9 mouse cellular contexts compared by ENCODE assay signal in the genomic region with DNA sequence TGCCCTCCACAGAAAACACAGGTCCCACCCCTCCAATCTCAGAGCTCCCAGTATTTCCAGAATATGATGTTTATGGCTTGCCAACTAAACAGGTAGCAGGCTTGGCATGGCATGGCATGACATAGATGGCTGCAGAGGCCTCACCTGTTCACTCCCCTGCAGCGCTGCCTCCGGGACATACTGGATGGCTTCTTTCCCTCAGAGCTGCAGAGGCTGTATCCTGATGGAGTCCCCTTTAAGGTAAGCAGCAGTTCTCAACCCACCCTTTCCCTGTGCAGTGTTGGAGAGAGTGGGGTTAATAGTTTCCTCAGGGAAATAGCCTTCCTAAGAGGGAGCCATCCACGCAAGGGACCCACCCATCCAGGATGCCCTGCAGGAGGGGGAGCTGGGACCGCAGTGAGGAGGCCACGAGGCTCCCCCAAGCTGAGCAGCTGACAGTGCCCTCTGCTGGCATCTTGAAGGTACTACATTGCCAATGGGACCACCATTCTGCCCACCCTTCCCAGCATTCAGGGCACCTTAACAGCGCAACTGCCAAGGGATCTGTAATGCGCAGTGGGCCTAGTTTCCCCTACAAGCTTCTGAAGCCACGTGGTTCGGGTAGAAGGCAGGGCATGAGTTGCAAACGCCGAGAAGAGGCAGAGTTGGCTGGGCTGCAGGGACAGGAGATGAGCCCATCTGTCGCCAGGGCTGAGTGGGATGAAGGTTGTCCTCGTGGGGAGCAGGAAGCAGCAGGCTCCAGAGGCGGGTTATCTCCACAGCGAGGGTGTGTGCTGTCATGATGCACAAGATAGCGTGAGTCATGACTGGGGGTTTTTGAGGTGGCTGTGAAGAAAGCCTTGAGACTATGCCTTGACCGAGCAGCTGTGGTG. TPM values are rescaled to one million over a fixed set of nuclear protein-coding genes. Genes with fewer than 3 reads are reported as not detected.
DNase-seq lines count a peak whose midpoint lies in the region; ATAC-seq and TF ChIP-seq lines count a peak whose summit lies in the region.
"Had no signal": no experiment of that assay in that cellular context is flagged by ENCODE, and none has a peak within 500 bp of the region (broad histone marks: within the 10 kb centered on the region; RNA-seq: fewer than 3 reads in every experiment).

No protein-coding gene starts in this region.

- H3K4me1 ChIP-seq in midbrain, embryonic 10.5 days, result peaks cover 45% of the 10 kb centered on the region
- peaks cover 23% of the 10 kb centered on the region for H3K4me1 ChIP-seq in midbrain, embryonic 15.5 days
- H3K4me1 ChIP-seq in bone marrow macrophage, adult 2 months (ENCODE audit: control insufficient read depth, insufficient read depth, low read length), result peaks cover 52% of the 10 kb centered on the region
- H3K4me1 ChIP-seq in forebrain, embryonic 14.5 days (ENCODE audit: control insufficient read depth, insufficient read depth, low read length), result peaks cover 7% of the 10 kb centered on the region
- H3K4me1 ChIP-seq in intestine, embryonic 15.5 days (replicated peaks), result peaks cover 49% of the 10 kb centered on the region
- peaks cover 68% of the 10 kb centered on the region for H3K4me1 ChIP-seq in liver, embryonic 12.5 days

- H3K4me2 ChIP-seq in midbrain, embryonic 15.5 days, result no peak overlapping the region
- no peak overlapping the region for H3K4me2 ChIP-seq in forebrain, embryonic 14.5 days (ENCODE audit: low read length)
- no peak overlapping the region for H3K4me2 ChIP-seq in intestine, embryonic 15.5 days (replicated peaks)
- peak overlapping the region; percentile 52 for H3K4me2 ChIP-seq in liver, embryonic 12.5 days

- H3K9me3 ChIP-seq in midbrain, embryonic 10.5 days (replicated peaks), result no peaks in the 10 kb centered on the region
- H3K9me3 ChIP-seq in midbrain, embryonic 15.5 days, result no peaks in the 10 kb centered on the region
- no peaks in the 10 kb centered on the region for H3K9me3 ChIP-seq in forebrain, embryonic 14.5 days (replicated peaks; ENCODE audit: control insufficient read depth, low read length)
- H3K9me3 ChIP-seq in intestine, embryonic 15.5 days, result no peaks in the 10 kb centered on the region
- no peaks in the 10 kb centered on the region for H3K9me3 ChIP-seq in liver, embryonic 12.5 days (replicated peaks)

- DNase-seq in midbrain, embryonic 10.5 days (ENCODE audit: low spot score), result peak; percentile 70
- DNase-seq in forebrain, embryonic 14.5 days (ENCODE audit: low spot score), result peak; percentile 71
- DNase-seq in retina, embryonic 14.5 days (ENCODE audit: low spot score), result peak; percentile 84
- DNase-seq in urinary bladder, adult 2 months (ENCODE audit: low spot score), result no peak

- no peak overlapping the region for H3K9ac ChIP-seq in midbrain, embryonic 15.5 days
- H3K9ac ChIP-seq in forebrain, embryonic 14.5 days (ENCODE audit: low read length), result no peak overlapping the region
- 0 out of 2 replicates have a peak overlapping the region, but pooled peaks have one; percentile 1 for H3K9ac ChIP-seq in intestine, embryonic 15.5 days
- no peak overlapping the region for H3K9ac ChIP-seq in liver, embryonic 12.5 days

- 30% methylated on average over 17 of the region's 17 CpGs for WGBS in midbrain, embryonic 10.5 days
- WGBS in midbrain, embryonic 15.5 days, result 24% methylated on average over 17 of the region's 17 CpGs
- WGBS in forebrain, embryonic 14.5 days, result 29% methylated on average over 17 of the region's 17 CpGs
- 23% methylated on average over 17 of the region's 17 CpGs for WGBS in intestine, embryonic 15.5 days
- WGBS in liver, embryonic 12.5 days (ENCODE audit: insufficient replicate concordance), result 14% methylated on average over 17 of the region's 17 CpGs

- no peaks in the 10 kb centered on the region for H3K27me3 ChIP-seq in midbrain, embryonic 10.5 days (ENCODE audit: low read depth, poor library complexity, severe bottlenecking)
- H3K27me3 ChIP-seq in midbrain, embryonic 15.5 days (replicated peaks), result no peaks in the 10 kb centered on the region
- no peaks in the 10 kb centered on the region for H3K27me3 ChIP-seq in forebrain, embryonic 14.5 days (replicated peaks; ENCODE audit: control insufficient read depth, insufficient read depth, low read length)
- H3K27me3 ChIP-seq in intestine, embryonic 15.5 days (replicated peaks), result no peaks in the 10 kb centered on the region
- no peaks in the 10 kb centered on the region for H3K27me3 ChIP-seq in liver, embryonic 12.5 days (replicated peaks)

- H3K36me3 ChIP-seq in midbrain, embryonic 10.5 days, result 0 out of 2 replicates have a peak, but pooled peaks cover 5% of the 10 kb centered on the region
- H3K36me3 ChIP-seq in midbrain, embryonic 15.5 days (replicated peaks), result no peaks in the 10 kb centered on the region
- H3K36me3 ChIP-seq in forebrain, embryonic 14.5 days (ENCODE audit: control insufficient read depth, insufficient read depth, low read length), result no peaks in the 10 kb centered on the region
- H3K36me3 ChIP-seq in intestine, embryonic 15.5 days, result no peaks in the 10 kb centered on the region
- H3K36me3 ChIP-seq in liver, embryonic 12.5 days, result peaks cover 5% of the 10 kb centered on the region; the same call in 1 of the 2 replicates

- TF ChIP-seq POLR2A in bone marrow macrophage, adult 2 months (IDR thresholded peaks at IDR 0.05; ENCODE audit: borderline replicate concordance, low read depth, low read length), result no peak

- peak overlapping the region; percentile 17; the same call in 1 of the 2 replicates for H3K27ac ChIP-seq in midbrain, embryonic 10.5 days (replicated peaks)
- no peak overlapping the region for H3K27ac ChIP-seq in midbrain, embryonic 15.5 days
- H3K27ac ChIP-seq in bone marrow macrophage, adult 2 months (ENCODE audit: insufficient read depth, low read depth, low read length), result peak overlapping the region; percentile 43
- H3K27ac ChIP-seq in forebrain, embryonic 14.5 days (ENCODE audit: low read depth, low read length), result no peak overlapping the region
- no peak overlapping the region for H3K27ac ChIP-seq in intestine, embryonic 15.5 days
- H3K27ac ChIP-seq in liver, embryonic 12.5 days, result no peak overlapping the region

- peak overlapping the region; percentile 12; the same call in 1 of the 2 replicates for H3K4me3 ChIP-seq in midbrain, embryonic 10.5 days
- no peak overlapping the region for H3K4me3 ChIP-seq in midbrain, embryonic 15.5 days
- peak overlapping the region; percentile 18 for H3K4me3 ChIP-seq in bone marrow macrophage, adult 2 months (ENCODE audit: insufficient read depth, low read length)
- H3K4me3 ChIP-seq in forebrain, embryonic 14.5 days (ENCODE audit: low read depth, low read length), result no peak overlapping the region
- no peak overlapping the region for H3K4me3 ChIP-seq in intestine, embryonic 15.5 days (replicated peaks)
- H3K4me3 ChIP-seq in liver, embryonic 12.5 days, result no peak overlapping the region
- H3K4me3 ChIP-seq: erythroblast, embryonic 14.5 days had no signal

- TF ChIP-seq CTCF in bone marrow macrophage, adult 2 months (IDR thresholded peaks at IDR 0.05; ENCODE audit: low read depth, low read length), result peak; percentile 81

- no peak for ATAC-seq in midbrain, embryonic 15.5 days (replicated peaks)
- 0 out of 2 replicates have a peak, but pooled peaks have one; percentile 29 for ATAC-seq in forebrain, embryonic 14.5 days
- no peak for ATAC-seq in intestine, embryonic 15.5 days
- no peak for ATAC-seq in liver, embryonic 12.5 days

RNA-seq across cellular contexts. Expression of gene Sh3bgrl3, which starts 4.7 kb away (rescaled TPM):
- 302 and 324 TPM in 2 replicates for polyA plus RNA-seq in midbrain, embryonic 10.5 days (2016; fragmentation: Nextera tagmentation; extraction: Ambion mirVana)
- 386 and 393 TPM in 2 replicates for polyA plus RNA-seq in midbrain, embryonic 15.5 days (2015; fragmentation: Nextera tagmentation; extraction: Ambion mirVana)
- 1,334 and 1,359 TPM in 2 replicates for polyA plus RNA-seq in bone marrow macrophage, adult 2 months (2012; ENCODE audit: insufficient read depth, insufficient read length, missing spikeins)
- polyA plus RNA-seq in forebrain, embryonic 14.5 days (2014; fragmentation: Nextera tagmentation; extraction: Ambion mirVana), result 351 and 372 TPM in 2 replicates
- 362 and 375 TPM in 2 replicates for polyA plus RNA-seq in intestine, embryonic 15.5 days (2015; fragmentation: Nextera tagmentation; extraction: Ambion mirVana)
- polyA plus RNA-seq in liver, embryonic 12.5 days (2016; fragmentation: Nextera tagmentation; extraction: Ambion mirVana), result 187 and 205 TPM in 2 replicates
- 337 and 349 TPM in 2 replicates for polyA plus RNA-seq in urinary bladder, adult 2 months (2012; rRNA removed)

RNA-seq across cellular contexts. Expression of gene Ubxn11, which starts 21.5 kb away (rescaled TPM):
- polyA plus RNA-seq in midbrain, embryonic 10.5 days (2016; fragmentation: Nextera tagmentation; extraction: Ambion mirVana), result 4.8 and 6.5 TPM in 2 replicates
- 17.2 and 19.1 TPM in 2 replicates for polyA plus RNA-seq in midbrain, embryonic 15.5 days (2015; fragmentation: Nextera tagmentation; extraction: Ambion mirVana)
- 2.5 and 5.8 TPM in 2 replicates for polyA plus RNA-seq in bone marrow macrophage, adult 2 months (2012; ENCODE audit: insufficient read depth, insufficient read length, missing spikeins)
- polyA plus RNA-seq in forebrain, embryonic 14.5 days (2014; fragmentation: Nextera tagmentation; extraction: Ambion mirVana), result 9.0 and 12.5 TPM in 2 replicates
- 4.4 and 6.0 TPM in 2 replicates for polyA plus RNA-seq in intestine, embryonic 15.5 days (2015; fragmentation: Nextera tagmentation; extraction: Ambion mirVana)
- polyA plus RNA-seq in liver, embryonic 12.5 days (2016; fragmentation: Nextera tagmentation; extraction: Ambion mirVana), result 3.4 and 3.7 TPM in 2 replicates
- 4.1 and 4.2 TPM in 2 replicates for polyA plus RNA-seq in urinary bladder, adult 2 months (2012; rRNA removed)

RNA-seq across cellular contexts. Expression of gene Cd52, which starts 29.0 kb away (rescaled TPM):
- 5.1 TPM in 2 replicates for polyA plus RNA-seq in midbrain, embryonic 10.5 days (2016; fragmentation: Nextera tagmentation; extraction: Ambion mirVana)
- polyA plus RNA-seq in midbrain, embryonic 15.5 days (2015; fragmentation: Nextera tagmentation; extraction: Ambion mirVana), result 2.1 and 2.8 TPM in 2 replicates
- 1,130 and 1,142 TPM in 2 replicates for polyA plus RNA-seq in bone marrow macrophage, adult 2 months (2012; ENCODE audit: insufficient read depth, insufficient read length, missing spikeins)
- polyA plus RNA-seq in forebrain, embryonic 14.5 days (2014; fragmentation: Nextera tagmentation; extraction: Ambion mirVana), result 1.3 and 2.3 TPM in 2 replicates
- 27.0 and 29.7 TPM in 2 replicates for polyA plus RNA-seq in intestine, embryonic 15.5 days (2015; fragmentation: Nextera tagmentation; extraction: Ambion mirVana)
- 18.5 and 21.5 TPM in 2 replicates for polyA plus RNA-seq in liver, embryonic 12.5 days (2016; fragmentation: Nextera tagmentation; extraction: Ambion mirVana)
- polyA plus RNA-seq in urinary bladder, adult 2 months (2012; rRNA removed), result 31.3 and 32.6 TPM in 2 replicates

Comparison
In these comparisons a context has a peak if more than half of its experiments do, and no peak if none do; other contexts are left out.
1. H3K27ac ChIP-seq: peak in midbrain, embryonic 10.5 days (single experiment) and bone marrow macrophage, adult 2 months (single experiment); none in midbrain, embryonic 15.5 days (single experiment), forebrain, embryonic 14.5 days (single experiment), intestine, embryonic 15.5 days (single experiment) and liver, embryonic 12.5 days (single experiment).
2. H3K4me3 ChIP-seq: peak in midbrain, embryonic 10.5 days (single experiment) and bone marrow macrophage, adult 2 months (single experiment); none in midbrain, embryonic 15.5 days (single experiment), forebrain, embryonic 14.5 days (single experiment), intestine, embryonic 15.5 days (single experiment) and liver, embryonic 12.5 days (single experiment).
3. RNA of gene Cd52, which starts 29.0 kb away (polyA plus RNA-seq): 1,130 to 1,142 TPM in bone marrow macrophage, adult 2 months; 31.3 to 32.6 TPM in urinary bladder, adult 2 months, 27.0 to 29.7 TPM in intestine, embryonic 15.5 days, 18.5 to 21.5 TPM in liver, embryonic 12.5 days, 5.1 TPM in midbrain, embryonic 10.5 days, 1.3 to 2.3 TPM in forebrain, embryonic 14.5 days and 2.1 to 2.8 TPM in midbrain, embryonic 15.5 days; every median in the first group is over 10 times any median in the second.